Mouse (Mus musculus): Measurements from ENCODE around the gene Lsamp. TPM values are rescaled to one million over a fixed set of nuclear protein-coding genes. Genes with fewer than 3 reads are reported as not detected.

Lsamp gene
- total RNA-seq, 2 experiments from 2014 or later = 5.7 to 7.0 TPM

DNA sequence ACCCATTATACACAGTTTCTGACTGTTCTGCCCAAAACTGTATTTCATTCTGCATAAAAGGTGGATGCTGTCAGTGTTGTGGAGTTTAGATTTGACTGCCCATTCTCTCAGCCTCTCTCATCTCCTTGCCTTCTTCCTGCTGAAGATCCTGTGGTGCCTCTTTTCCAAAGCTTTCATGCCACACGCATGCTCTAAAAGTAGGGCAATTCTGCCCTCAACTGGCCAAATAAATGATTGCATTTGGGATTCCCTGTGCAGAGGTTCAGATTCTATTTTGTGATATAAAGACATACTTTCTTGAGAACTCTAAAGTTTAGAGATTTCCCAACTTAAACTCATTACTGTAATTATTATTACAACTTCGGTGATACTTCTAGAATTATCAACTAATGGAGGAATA lies 1260.5 kb downstream of the Lsamp start:
- peak; percentile 16 to 18 for DNase-seq

DNA sequence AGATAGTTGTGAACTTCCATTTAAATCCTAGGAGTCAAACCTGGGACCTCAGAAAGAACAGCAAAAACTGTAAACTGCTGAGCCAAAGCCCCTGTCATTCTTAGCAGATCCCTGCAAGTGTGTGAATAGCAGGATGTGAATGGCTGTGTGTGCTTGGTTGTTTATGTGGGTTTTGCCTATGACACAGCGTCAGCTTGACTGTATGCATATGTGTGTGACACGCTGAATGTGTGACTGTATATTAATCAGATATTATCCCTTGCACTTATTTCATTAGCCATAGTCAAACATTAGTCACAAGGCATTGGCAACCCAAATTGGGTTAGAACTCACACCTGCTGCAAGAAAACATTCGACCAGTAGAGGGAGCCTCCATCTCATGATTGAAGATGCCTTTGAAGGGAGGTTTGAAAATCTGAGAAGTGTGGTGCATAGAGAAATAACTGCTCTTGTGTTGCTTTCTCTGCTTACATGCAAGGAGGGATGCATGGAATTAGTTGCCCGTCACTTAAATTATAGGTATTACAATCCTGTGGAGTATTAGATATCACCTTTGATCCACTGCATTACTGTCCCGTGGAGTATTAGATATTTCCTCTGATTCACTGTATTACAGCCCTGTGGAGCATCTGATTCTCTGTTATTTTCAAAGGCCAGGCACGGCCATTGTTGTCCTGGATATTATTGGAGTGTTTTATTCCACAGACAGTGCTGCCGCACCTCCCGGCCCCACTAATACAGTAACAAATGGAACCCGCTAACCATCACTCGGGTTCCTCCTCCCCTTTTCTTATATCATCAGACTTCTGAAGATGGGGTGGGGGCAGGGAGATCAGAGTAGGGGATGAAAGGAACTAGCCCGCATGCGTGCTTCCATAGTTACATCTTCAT lies 1274.2 kb downstream of the Lsamp start:
- DNase-seq = peak; percentile 51 to 62

DNA sequence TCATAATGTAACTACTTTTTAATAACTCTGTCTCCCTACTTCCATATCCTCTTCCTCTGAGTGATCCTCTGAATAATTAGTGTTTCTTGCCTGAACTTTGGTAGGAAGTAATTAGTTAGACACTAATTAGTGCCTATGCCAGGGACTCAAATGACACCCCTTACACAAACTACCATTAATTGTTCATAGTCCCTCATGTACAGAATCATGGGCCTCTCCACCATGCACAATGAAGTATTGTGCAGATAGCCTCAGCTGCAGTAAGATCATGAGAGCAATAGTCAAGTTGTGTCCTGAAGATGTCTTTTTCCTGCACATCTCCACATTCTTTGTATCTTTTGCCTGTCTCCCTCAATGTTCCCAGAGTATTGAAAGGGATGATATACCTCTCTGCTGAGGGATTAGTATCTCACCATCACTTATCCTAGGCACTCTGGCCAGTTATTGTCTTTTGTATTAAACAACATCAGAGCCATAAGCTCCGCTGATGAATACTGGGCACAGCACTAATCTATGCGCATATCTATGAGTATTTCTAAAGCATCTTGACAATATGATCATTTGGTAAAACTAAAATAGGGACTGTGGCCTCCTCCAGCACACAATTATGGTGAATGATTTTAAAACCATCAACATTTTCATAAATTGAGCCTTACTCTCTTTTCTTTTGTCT lies 1292.0 kb downstream of the Lsamp start:
- DNase-seq = no peak

DNA sequence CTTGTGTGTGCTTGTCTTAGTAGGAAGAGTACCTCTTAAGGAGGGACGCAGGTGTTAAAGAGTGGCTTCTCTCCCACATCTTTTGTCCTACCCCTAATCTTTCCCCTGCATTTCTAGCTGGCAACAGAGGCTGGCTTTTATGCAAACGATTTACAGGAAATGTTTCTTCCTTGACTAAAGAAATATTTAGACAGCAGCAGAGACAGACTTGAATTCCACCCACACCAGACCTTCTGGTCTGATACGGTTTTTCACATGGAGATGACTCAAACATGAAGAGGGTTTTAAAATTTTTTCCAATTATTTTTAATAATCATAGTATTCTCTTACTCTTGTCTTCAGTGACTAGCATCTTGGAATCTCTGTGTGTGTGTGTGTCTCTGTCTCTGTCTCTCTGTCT lies 1333.8 kb downstream of the Lsamp start:
- DNase-seq = no peak

DNA sequence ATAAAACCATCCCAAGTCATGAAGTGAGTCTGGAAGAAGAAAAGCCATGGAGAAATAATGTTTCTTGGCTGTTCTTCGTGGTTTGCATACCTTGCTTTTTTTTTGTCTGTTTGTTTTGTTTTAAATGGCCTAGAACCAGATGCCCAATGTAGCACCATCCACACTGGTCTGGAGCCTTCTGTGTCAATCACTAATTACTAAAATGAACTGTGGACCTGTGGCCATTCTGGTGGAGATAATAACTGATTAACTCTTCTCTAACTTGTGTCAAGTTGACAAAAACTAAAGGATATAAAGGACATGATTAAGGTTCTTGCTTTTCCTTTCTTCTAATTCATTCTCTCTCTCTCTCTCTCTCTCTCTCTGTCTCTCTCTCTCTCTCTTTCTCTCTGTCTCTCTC lies 1359.3 kb downstream of the Lsamp start:
- no peak for DNase-seq

DNA sequence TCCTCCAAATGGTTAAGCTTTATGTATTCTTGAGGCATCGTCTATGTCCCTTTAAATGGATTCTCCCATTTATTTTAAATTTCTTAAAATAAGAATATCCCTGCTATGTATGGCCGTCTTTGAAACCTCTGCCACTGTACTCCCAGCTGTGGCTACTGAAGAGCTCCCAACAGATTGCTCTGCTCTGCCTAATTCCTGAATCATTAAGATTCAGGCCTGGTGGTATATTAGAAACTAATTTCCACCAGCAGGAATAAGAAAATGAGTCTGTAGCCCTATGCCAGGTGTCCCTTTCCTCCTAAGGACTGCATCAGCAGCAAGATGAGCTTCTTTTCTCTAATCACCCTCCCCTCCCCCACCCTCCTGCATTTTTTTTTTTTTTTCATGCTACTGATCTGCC lies 1381.0 kb downstream of the Lsamp start:
- no peak for DNase-seq

DNA sequence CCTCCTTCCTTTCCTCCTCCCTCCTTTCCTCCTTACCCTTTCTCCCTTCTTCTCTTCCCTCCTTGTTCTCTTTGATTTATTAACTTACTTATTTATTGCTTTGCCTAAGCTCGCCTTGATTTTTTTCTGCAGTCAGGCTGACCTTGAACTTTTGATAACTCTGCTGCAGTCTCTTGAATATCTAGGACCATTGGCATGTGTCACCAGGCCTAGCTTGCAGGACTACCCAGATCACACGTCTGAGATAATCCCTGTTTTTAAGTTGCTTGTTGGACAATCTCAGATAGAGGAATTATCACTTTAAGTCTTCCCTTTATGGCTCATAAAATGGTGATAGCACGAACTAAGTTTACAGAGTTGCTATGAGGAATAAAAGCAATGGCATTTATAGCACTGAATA lies 1399.5 kb downstream of the Lsamp start:
- DNase-seq = peak; percentile 31 to 46

DNA sequence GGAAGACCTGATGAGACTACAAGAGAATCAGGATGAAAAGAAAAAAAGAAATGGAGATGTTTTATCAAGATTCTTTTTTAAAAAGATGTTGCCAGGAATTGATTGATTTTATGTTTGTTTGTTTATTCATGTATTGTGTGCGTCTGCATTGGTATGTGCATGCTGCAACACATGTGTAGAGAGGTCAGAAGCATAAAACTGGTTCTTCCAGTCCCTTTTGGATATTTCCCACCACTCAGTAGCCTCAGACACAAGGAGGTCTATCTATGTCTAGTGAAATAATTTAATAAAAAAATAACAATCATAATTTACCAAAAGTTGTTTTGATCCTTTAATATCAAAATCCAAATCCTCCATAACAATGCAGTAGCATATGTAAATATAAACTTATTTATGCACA lies 1400.1 kb downstream of the Lsamp start:
- DNase-seq = no peak

DNA sequence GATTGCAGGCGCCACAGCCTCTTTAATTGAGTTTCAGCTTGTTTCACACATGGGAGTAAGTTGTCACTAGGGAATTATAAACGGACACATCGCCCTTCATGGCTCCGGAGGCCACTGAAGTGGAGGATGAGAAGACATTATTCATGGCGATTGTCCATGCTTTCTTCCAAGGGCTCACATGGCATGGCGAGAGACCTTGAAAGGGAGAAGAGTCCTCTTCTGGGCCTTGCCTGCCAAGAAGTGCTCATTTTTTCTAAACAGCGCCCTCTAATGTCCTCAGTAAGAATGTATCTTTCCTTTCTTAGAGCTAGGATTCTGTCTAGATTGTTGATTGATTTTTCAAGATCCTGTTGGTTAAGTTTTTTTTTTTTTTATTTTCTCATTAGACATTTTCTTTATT lies 1424.7 kb downstream of the Lsamp start:
- DNase-seq = peak; percentile 5 to 20

DNA sequence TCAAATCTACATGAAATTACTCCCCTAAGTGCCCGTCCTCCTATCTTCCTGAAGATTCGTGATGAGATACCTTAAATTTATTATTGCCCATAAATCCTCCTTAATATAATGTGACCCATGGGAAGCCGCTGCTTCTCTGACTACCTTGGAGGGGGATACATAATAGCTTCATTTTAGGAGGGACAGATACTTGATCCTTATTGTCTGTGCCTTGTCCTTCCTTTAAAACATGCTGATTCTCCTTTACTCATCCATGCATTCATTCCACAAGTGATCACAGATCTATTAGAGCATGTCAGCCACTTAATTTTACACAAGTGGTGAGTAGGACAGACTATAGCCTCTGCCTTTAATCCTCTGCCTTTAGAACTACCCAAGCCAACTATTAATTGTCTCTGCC lies 1426.5 kb downstream of the Lsamp start:
- DNase-seq = no peak

DNA sequence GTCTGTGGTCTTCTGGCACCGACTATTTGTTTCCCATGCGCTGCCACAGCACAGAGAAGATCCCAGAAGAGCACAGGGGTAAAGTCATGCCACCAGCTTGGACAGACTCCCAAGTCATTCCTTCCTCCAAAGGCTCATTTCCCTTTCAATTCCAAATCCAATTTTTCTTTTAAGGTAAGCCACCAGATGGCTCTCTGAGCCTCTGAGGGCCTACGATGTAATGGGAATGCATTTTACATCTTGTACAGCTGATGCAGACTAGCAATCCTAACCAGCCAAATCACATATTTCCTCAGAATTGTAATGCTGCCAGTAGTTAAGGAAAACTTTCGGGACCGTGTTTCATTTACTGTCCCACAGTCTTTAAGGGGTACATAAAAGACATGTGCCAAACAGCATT lies 1433.2 kb downstream of the Lsamp start:
- no peak for DNase-seq

DNA sequence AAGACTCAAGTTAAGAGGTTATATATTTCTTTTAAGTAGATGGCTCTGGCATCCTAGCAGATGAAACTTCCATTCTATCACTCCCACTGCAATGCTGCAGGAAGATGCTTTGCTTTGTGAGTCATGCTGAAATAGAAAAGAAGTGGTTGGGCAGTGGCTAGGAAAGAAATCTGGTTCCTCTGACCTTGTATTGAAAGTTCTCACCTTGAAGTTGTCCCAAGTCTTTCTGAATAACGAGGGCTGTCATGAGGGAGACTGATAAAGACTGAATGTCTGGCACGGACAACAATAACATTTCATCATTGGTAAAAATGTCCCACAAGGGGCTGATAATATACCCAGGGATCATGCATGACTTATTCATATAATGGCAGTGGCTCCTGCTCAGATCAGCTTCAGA lies 1483.2 kb downstream of the Lsamp start:
- DNase-seq = peak; percentile 1 to 11

DNA sequence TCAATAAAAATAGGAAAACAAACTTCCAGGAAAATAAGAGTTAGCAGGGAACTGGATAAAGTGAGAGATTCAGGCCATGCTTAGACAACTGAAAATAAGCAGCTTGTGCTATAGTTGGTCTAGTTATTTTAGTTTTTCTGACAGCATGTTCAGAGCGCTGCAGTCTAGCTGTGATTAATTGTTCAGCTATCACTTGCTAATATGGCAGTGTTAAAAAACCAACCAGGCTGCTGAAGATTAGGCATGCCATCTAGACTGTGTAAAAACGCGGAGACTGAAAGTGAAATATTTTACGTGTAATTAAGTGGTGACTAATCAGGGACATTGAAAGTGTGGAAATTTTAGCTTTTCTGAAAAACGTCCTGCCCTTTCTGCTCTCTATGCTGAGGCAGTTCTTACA lies 1494.5 kb downstream of the Lsamp start:
- no peak for DNase-seq

DNA sequence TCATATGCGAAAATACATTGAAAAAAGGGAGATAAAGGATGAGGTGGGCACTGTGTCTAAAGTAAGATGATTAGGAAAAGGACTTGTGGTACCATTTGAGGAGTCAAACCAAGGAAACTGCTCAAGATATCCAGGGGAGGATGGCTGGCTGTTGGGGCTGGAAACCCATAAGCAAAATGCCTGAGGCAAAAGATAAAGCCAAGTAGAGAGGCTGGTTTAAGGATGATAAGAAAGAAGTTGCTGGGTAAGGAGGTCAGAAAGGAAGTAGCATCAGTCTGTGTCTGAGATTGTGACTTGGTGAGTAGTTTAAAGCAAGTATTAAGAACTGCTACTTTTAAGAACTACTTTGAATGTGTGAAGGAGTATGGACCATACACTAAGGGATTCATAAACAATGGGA lies 1497.7 kb downstream of the Lsamp start:
- DNase-seq = no peak

DNA sequence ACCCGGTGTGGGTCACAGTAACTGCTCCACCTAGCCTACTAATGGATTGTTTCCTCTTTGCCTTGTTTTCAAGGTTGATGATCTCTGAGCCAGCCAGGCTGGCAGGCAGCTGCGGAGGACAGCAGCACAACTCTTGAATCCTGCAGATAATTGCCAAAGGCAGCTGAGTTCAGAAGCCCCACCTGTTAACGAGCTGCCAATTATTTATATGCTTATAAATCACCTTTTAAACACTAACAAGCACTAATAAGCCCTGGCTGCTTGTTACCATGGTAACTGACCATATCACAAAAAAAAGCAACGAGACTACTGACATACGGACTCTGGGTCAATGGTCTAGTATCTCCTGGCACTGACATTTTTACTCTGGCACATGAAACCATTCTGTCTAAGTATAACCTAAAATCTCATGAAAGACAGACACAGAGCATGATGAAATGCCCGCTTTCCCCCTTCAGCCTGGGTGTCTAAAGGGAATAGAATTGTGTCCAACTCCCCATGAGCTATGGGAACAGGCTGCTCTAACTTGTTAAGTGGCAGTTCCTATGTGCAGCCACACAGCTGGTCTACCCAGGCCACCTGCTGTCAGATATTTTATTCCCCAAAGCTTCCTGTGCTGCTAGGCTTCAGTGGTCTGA lies 1526.9 kb downstream of the Lsamp start:
- DNase-seq = peak; percentile 14 to 18

DNA sequence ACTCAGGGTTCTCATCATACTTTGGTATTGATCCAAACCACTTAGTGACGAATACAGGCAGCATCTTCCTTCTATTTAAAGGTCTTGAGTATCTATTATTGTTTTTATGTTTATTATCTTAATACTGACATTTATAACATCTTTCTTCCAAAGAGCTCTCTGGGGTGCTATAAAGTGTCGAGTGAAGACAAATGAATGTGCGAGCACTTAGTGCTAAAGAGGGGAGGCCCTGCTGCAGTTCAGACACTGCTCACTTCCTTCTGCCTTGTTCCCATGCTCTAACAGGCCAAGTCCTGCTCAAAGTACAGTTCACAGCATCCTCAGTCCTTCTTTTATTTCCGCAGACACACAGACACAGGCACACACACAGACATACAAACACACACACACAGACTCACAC lies 1537.4 kb downstream of the Lsamp start:
- DNase-seq = no peak

DNA sequence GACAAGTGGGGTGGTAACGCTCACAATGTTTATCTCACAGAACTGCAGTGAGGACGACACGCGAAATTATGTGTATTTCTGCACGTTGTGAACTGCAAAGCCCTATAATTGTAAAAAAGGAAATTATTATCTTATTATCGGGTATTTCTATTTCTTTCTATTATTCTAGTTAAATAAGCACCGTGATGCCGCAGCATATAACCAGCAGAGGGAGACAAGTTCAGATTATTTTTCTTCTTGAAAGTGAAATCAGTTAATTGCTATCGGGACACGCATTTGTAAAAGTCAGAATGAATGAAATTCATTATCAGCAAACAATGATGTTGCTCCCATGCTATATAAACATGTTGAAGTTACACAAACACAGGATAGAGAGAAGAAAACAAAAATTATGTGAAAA lies 1540.1 kb downstream of the Lsamp start:
- no peak for DNase-seq

DNA sequence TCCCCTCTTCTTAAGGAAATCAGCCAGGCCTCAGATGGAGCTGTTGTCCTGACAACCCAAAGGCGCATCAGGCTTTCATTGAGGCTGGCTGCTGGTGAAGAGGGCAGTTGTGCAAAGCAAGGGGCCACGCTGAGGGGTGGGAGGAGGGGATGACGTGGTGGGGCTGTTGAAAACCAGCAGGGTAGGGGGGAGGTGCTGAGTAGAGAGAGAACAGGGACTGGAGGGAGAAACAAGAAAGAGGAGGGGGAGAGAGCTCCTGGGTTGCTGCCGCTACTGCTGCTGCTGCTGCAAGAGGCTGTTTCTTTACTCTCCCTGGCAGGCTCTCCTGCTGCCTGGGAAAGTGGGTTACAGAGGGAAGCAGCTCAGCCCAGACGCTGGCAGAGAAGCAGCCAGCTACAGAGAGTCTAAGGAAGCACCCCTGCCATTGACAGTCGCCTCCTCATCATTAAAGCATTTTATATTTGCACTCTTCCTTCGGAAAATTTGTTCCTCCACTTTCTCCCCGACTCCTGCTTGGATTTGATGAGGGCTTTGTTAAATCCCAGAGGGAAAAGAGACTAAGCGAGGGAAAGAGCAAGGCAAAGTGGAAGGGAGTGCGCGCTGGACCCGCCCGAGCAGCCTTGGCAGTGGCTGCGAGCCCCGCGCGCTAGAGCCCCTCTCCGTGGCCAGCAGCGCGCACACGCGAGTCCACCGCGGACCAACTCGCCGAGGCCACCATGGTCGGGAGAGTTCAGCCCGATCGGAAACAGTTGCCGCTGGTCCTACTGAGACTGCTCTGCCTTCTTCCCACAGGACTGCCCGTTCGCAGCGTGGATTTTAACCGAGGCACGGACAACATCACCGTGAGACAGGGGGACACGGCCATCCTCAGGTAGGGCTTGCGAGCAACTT lies 1548.7 kb downstream of the Lsamp start:
- peak; percentile 10 to 15 for DNase-seq

DNA sequence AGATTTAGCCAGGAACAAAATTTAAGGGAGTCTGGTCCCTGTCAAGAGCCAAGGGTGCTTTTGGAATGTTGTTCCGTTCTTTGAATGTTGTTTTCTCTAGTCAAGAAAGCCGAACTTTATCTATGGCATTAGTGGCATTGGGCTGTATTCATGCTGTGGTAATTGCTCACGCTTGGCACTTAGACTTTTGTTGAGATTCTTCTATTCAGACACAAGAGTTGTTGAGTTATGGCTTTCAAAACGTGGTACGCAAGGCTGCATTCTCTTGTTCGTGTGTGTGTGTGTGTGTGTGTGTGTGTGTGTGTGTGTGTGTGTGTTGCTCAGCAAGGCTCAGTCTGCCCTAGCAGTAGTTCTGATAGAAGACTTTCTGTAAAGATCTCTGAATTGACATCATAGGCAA lies 1549.5 kb downstream of the Lsamp start:
- no peak for DNase-seq

DNA sequence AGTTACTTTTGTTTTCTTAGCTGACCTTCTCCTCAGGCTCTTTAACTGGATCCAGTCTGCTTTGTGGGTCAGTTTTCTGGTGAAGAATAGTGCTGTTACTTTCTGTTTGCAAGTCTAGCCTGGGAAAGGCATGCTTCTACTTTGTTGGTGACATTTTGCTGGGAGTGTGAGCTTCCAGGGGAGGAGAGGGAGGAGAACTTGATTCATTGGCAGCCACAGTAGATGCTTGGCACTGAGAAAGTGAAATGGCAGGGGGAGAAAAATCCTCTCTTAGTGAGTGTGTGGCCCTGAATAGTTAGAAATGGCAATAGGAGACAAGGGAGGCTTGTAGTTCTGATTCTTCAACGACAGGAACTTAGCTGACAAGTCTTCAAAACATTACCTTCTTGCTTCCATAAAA lies 1551.6 kb downstream of the Lsamp start:
- no peak for DNase-seq

DNA sequence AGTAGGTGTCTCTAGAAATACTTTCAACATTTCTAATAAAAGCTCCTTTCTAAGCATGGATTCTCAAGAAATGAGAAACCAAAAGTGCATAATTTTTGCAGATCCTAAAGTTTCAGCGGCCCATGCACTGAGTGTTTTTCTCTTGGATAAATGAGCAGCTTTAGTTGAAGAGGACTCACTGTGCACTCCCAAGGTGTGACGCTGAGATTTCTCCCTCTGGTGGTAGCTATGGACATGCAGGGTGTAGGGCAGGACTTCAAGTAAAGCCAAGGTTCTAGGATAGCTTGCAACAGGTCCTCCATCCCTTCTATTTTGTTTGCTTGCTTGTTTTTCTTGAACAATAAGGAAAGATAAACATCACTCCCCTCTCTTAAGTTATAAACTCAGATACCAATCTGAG lies 1558.5 kb downstream of the Lsamp start:
- no peak for DNase-seq

DNA sequence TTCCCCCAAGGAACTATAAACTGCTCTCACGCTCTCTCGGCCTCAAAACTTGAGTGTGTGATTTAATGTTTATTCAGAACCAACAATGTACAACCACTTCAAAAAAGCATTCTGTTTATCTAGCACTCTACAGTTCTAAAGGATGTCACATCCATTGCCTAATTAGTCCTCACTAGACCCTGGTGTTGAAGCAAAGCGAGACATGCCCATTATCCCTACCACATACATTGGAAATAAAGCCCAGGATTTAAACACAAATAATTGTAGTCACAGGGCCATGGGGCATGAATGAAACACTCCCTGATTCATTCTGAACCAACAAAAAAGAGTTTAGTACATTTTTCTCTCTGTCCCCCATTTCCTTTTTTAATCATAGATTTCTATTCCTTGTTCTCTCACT lies 1567.0 kb downstream of the Lsamp start:
- DNase-seq = no peak
